Mouse (Mus musculus): ENCODE measurements around the gene Eef1akmt3.

GRCm38 (mm10) chr10:127068360-127069038 lies 27.2 kb upstream of the Eef1akmt3 start:
- TF ChIP-seq CTCF (IDR thresholded peaks at IDR 0.05; ENCODE audit: borderline replicate concordance, extremely low read depth, insufficient read depth, insufficient read length): no peak
- no peak for TF ChIP-seq POLR2A (IDR thresholded peaks at IDR 0.05; ENCODE audit: borderline replicate concordance, extremely low read depth, insufficient read depth, insufficient read length, poor library complexity, severe bottlenecking)
